Mouse (Mus musculus): ENCODE results near the gene Anks4b. TPM values are rescaled to one million over a fixed set of nuclear protein-coding genes. Genes with fewer than 3 reads are reported as not detected.

The Anks4b gene
- total RNA-seq (2021) = under 1 TPM; 0.07 to 0.12 TPM

GRCm38 (mm10) chr7:120173603-120174244 lies at the start of gene Anks4b:
Anks4b (plus strand) TSS chr7:120173858.
- intact Hi-C loops (cut with DNase I) = no loop called here
- DNase-seq = no peak

GRCm38 (mm10) chr7:120124844-120125243 lies 48.8 kb upstream of the Anks4b start:
- peak; percentile 81 to 87 for DNase-seq
- intact Hi-C loops (cut with DNase I) = loop anchor here (1.0 to 10.0 kb wide), 3 partner anchors 78 to 510 kb away; partner anchors contain the start of genes Abca14, Abca15 and Uqcrc2

GRCm38 (mm10) chr7:120126976-120127685 lies 46.5 kb upstream of the Anks4b start:
- no peak for DNase-seq
- intact Hi-C loops (cut with DNase I) = loop anchor here (10.0 kb wide), 1 partner anchor 508 kb away; the partner anchor contains the start of gene Uqcrc2

GRCm38 (mm10) chr7:120127686-120128059 lies 46.0 kb upstream of the Anks4b start:
- intact Hi-C loops (cut with DNase I) = loop anchor here (10.0 kb wide), 1 partner anchor 507 kb away; the partner anchor contains the start of gene Uqcrc2
- DNase-seq = no peak

- no peak for DNase-seq
- intact Hi-C loops (cut with DNase I) = loop anchor here (10.0 kb wide), 1 partner anchor 506 kb away; the partner anchor contains the start of gene Uqcrc2
These were observed 44.7 kb upstream of the Anks4b start for GRCm38 (mm10) chr7:120128951-120129350.

GRCm38 (mm10) chr7:120142743-120143142 lies 30.9 kb upstream of the Anks4b start:
- no peak for DNase-seq
- intact Hi-C loops (cut with DNase I) = no loop called here

GRCm38 (mm10) chr7:120145191-120145590 lies 28.5 kb upstream of the Anks4b start, which contains the start of gene Zp2:
Zp2 (minus strand) TSS chr7:120145291.
- intact Hi-C loops (cut with DNase I) = no loop called here
- no peak for DNase-seq

- DNase-seq = no peak
- intact Hi-C loops (cut with DNase I) = no loop called here
These were observed 23.4 kb upstream of the Anks4b start for GRCm38 (mm10) chr7:120150257-120150656.

- intact Hi-C loops (cut with DNase I) = no loop called here
- DNase-seq = no peak
These were observed 22.8 kb upstream of the Anks4b start for GRCm38 (mm10) chr7:120150898-120151297.

GRCm38 (mm10) chr7:120156841-120157409 lies 16.7 kb upstream of the Anks4b start:
- intact Hi-C loops (cut with DNase I) = no loop called here

GRCm38 (mm10) chr7:120157575-120158061 lies 16.0 kb upstream of the Anks4b start:
- no peak for DNase-seq
- intact Hi-C loops (cut with DNase I) = no loop called here

More at GRCm38 (mm10) chr7:120156841-120157409, 16.7 kb upstream of the Anks4b start:
- DNase-seq = no peak

GRCm38 (mm10) chr7:120158121-120158613 lies 15.5 kb upstream of the Anks4b start:
- intact Hi-C loops (cut with DNase I) = no loop called here
- DNase-seq = no peak

GRCm38 (mm10) chr7:120163581-120164251 lies 9.9 kb upstream of the Anks4b start:
- peak in 1 of 2 experiments; percentile 7 for DNase-seq
- intact Hi-C loops (cut with DNase I) = no loop called here

- intact Hi-C loops (cut with DNase I) = no loop called here
- no peak for DNase-seq
These were observed 1.4 kb upstream of the Anks4b start for GRCm38 (mm10) chr7:120172188-120172700.

GRCm38 (mm10) chr7:120174723-120175504 lies 1.3 kb downstream of the Anks4b start:
- no peak for DNase-seq
- intact Hi-C loops (cut with DNase I) = no loop called here

GRCm38 (mm10) chr7:120177611-120178010 lies 4.0 kb downstream of the Anks4b start:
- intact Hi-C loops (cut with DNase I) = no loop called here
- no peak for DNase-seq

GRCm38 (mm10) chr7:120178935-120179334 lies 5.3 kb downstream of the Anks4b start:
- DNase-seq = no peak
- intact Hi-C loops (cut with DNase I) = no loop called here

- no peak for DNase-seq
- intact Hi-C loops (cut with DNase I) = no loop called here
These were observed 6.9 kb downstream of the Anks4b start for GRCm38 (mm10) chr7:120180547-120180946.

GRCm38 (mm10) chr7:120181401-120182230 lies 8.0 kb downstream of the Anks4b start:
- no peak for DNase-seq
- intact Hi-C loops (cut with DNase I) = no loop called here

Measured in heart, postnatal 10 days (tissue).